In genomic region chr13:53642557-53642956, GRCm38 (mm10) we compare ENCODE assay signal across 31 mouse cellular contexts.
DNase-seq lines count a peak whose midpoint lies in the region; ATAC-seq lines count a peak whose summit lies in the region.
"Had no signal": no experiment of that assay in that cellular context is flagged by ENCODE, and none has a peak within 500 bp of the region (broad histone marks: within the 10 kb centered on the region; RNA-seq: fewer than 3 reads in every experiment).

No protein-coding gene starts in this region.

- WGBS in heart, embryonic 12.5 days: 78% methylated on average over 5 of the region's 5 CpGs

- H3K4me3 ChIP-seq in heart, embryonic 12.5 days: no peak overlapping the region
- H3K4me3 ChIP-seq: erythroblast, embryonic 14.5 days; forebrain, embryonic 12.5 days; myocyte; neural tube, embryonic 12.5 days had no signal

- H3K4me1 ChIP-seq in heart, embryonic 12.5 days (replicated peaks): no peaks in the 10 kb centered on the region
- H3K4me1 ChIP-seq: forebrain, embryonic 12.5 days; neural tube, embryonic 12.5 days had no signal

- H3K36me3 ChIP-seq in heart, embryonic 12.5 days: no peaks in the 10 kb centered on the region
- H3K36me3 ChIP-seq: forebrain, embryonic 12.5 days; neural tube, embryonic 12.5 days had no signal

- H3K9me3 ChIP-seq in heart, embryonic 12.5 days (replicated peaks): no peaks in the 10 kb centered on the region
- H3K9me3 ChIP-seq: forebrain, embryonic 12.5 days; neural tube, embryonic 12.5 days had no signal

- no peaks in the 10 kb centered on the region for H3K27me3 ChIP-seq in heart, embryonic 12.5 days (replicated peaks)
- H3K27me3 ChIP-seq: neural tube, embryonic 12.5 days had no signal

- no peak overlapping the region for H3K27ac ChIP-seq in heart, embryonic 12.5 days (ENCODE audit: poor library complexity, severe bottlenecking)
- H3K27ac ChIP-seq: forebrain, embryonic 12.5 days; liver, embryonic 14.5 days; macrophage; neural tube, embryonic 12.5 days; stomach, postnatal 0 days had no signal

- no peak for ATAC-seq in heart, embryonic 12.5 days (ENCODE audit: insufficient number of reproducible peaks, low FRiP score)
- ATAC-seq: activated CD4-positive, CD25-positive, alpha-beta regulatory T cell, adult 4 months; intestine, postnatal 0 days; midbrain, embryonic 16.5 days had no signal

- H3K9ac ChIP-seq in heart, embryonic 12.5 days: no peak overlapping the region
- H3K9ac ChIP-seq: forebrain, embryonic 12.5 days; liver, embryonic 14.5 days; neural tube, embryonic 12.5 days had no signal

- H3K4me2 ChIP-seq in heart, embryonic 12.5 days: no peak overlapping the region
- H3K4me2 ChIP-seq: forebrain, embryonic 12.5 days; heart, embryonic 11.5 days; neural tube, embryonic 12.5 days had no signal

- DNase-seq in heart, adult 11 months: peak; percentile 33
- peak; percentile 5 to 43 for DNase-seq in layer of hippocampus, postnatal 14 days (ENCODE audit: low spot score in 2 of 2)
- no peak for DNase-seq in layer of hippocampus, postnatal 25 days (ENCODE audit: extremely low spot score in 1 of 2, low spot score in 1 of 2)
- DNase-seq in right cerebral cortex, postnatal 10 days (ENCODE audit: low spot score in 2 of 2): peak; percentile 34 to 36
- no peak for DNase-seq in right cerebral cortex, postnatal 14 days
- DNase-seq in adipocyte (ENCODE audit: low spot score): no peak
- DNase-seq: adrenal gland, adult 8-10 months; B cell, adult 2 months; cerebellum, adult 8-10 months; gastrocnemius, postnatal 25 days; heart, adult 18-20 months; heart, postnatal 4 days; kidney, postnatal 14 days; layer of hippocampus, postnatal 36 days; liver; lung, adult 2 months; lung, postnatal 10 days; thymus, adult 18-20 months; thymus, postnatal 25 days had no signal

Comparison
In these comparisons a context has a peak if more than half of its experiments do, and no peak if none do; other contexts are left out.
1. DNase-seq: peak in heart, adult 11 months (single experiment), layer of hippocampus, postnatal 14 days (2 of 2) and right cerebral cortex, postnatal 10 days (2 of 2); none in layer of hippocampus, postnatal 25 days (0 of 2), right cerebral cortex, postnatal 14 days (single experiment) and adipocyte (single experiment).